ENCODE assay signal across 24 mouse cellular contexts in genomic region chr10:12711332-12711831, GRCm38 (mm10).
"Had no signal": no experiment of that assay in that cellular context is flagged by ENCODE, and none has a peak within 500 bp of the region (broad histone marks: within the 10 kb centered on the region; RNA-seq: fewer than 3 reads in every experiment).

No protein-coding gene starts in this region.

- H3K4me3 ChIP-seq: limb, embryonic 12.5 days; limb, embryonic 15.5 days; midbrain, embryonic 10.5 days; midbrain, embryonic 13.5 days; myocyte had no signal

- H3K9me3 ChIP-seq: limb, embryonic 12.5 days; limb, embryonic 15.5 days; megakaryocyte, embryonic 14.5 days; midbrain, embryonic 10.5 days; midbrain, embryonic 13.5 days had no signal

- H3K27ac ChIP-seq: limb, embryonic 12.5 days; limb, embryonic 15.5 days; liver, embryonic 14.5 days; macrophage; midbrain, embryonic 10.5 days; midbrain, embryonic 13.5 days; stomach, postnatal 0 days had no signal

- ATAC-seq: liver, postnatal 0 days; lung, postnatal 0 days; midbrain, embryonic 13.5 days; midbrain, embryonic 16.5 days had no signal

- H3K4me2 ChIP-seq: limb, embryonic 12.5 days; limb, embryonic 15.5 days; liver, embryonic 11.5 days; lung, embryonic 14.5 days; midbrain, embryonic 13.5 days had no signal

- H3K27me3 ChIP-seq: limb, embryonic 12.5 days; limb, embryonic 15.5 days; megakaryocyte, embryonic 14.5 days; midbrain, embryonic 13.5 days had no signal

- H3K9ac ChIP-seq: limb, embryonic 12.5 days; limb, embryonic 15.5 days; liver, embryonic 14.5 days; liver, postnatal 0 days; lung, embryonic 14.5 days; midbrain, embryonic 13.5 days had no signal

- DNase-seq: kidney, adult 9 months; kidney, postnatal 14 days; kidney, postnatal 4 days; left cerebral cortex, postnatal 4 days; liver, postnatal 0 days; lung, embryonic 14.5 days; right cerebral cortex, adult 18-20 months; right cerebral cortex, postnatal 14 days; right cerebral cortex, postnatal 4 days; thymus, adult 2 months; thymus, postnatal 14 days; thymus, postnatal 4 days had no signal

- H3K4me1 ChIP-seq: limb, embryonic 15.5 days; midbrain, embryonic 10.5 days; midbrain, embryonic 13.5 days had no signal
